Mouse (Mus musculus): ENCODE data around the gene Olfr711. TPM values are rescaled to one million over a fixed set of nuclear protein-coding genes. Genes with fewer than 3 reads are reported as not detected.
"Not testable (repeated sequence)": the region's sequence is repeated elsewhere in the genome, so short reads cannot be mapped to it uniquely, and the experiment has no call there.

Olfr711 gene
- not detected for total RNA-seq (2021)

DNA sequence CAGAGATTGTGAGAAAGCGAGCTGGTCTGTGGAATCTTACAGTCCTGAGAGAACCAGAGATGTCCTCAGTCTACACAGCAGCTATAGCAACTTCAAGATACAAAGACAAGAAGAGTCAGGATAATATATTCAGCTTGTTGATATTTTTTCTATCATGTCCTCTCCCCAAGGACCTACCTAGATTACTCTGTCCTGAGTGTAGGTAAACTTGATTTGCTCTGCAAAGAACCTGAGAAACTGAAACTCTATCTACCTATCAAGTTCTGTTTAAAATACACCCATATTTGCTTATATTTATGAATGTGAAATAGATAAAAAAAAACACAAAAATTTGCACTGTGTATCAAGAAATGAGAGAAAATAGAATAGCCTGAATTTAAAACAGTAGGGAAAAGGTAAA, at the start of gene Olfr711:
Gene Olfr711 (minus strand): TSS at position 101 of the 400 bp plus-strand sequence.
- intact Hi-C loops (cut with DNase I), result no loop called here
- DNase-seq (ENCODE audit: extremely low spot score in 1 of 2, low spot score in 2 of 2), result no peak

GRCm38 (mm10) chr7:107005972-107006371, 30.7 kb upstream of the Olfr711 start, which contains the start of gene Olfr2:
Olfr2 (minus strand) TSS chr7:107006072.
- DNase-seq (ENCODE audit: extremely low spot score in 1 of 2, low spot score in 2 of 2), result no peak
- intact Hi-C loops (cut with DNase I), result no loop called here

DNA sequence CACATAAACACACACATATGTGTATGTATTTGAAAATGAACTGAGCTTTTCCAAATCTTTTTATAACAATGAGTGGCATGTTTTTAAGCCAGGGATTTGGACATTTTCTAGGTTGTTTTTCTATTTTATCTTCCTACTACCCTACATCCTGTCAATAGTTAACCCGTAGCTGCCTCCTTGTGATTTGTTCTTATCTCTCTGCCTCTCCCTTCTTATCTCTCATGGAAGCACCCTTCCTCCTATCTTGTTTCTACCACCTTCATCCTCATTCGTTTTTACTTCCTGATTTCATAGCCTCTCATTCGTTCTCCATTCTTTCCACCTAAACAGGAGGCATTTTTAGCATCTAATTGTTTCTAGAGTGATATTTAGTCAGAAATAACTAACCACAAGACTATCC, 28.9 kb upstream of the Olfr711 start:
- intact Hi-C loops (cut with DNase I), result no loop called here
- DNase-seq (ENCODE audit: extremely low spot score in 1 of 2, low spot score in 2 of 2), result no peak

- no peak for DNase-seq (ENCODE audit: extremely low spot score in 1 of 2, low spot score in 2 of 2)
- intact Hi-C loops (cut with DNase I), result no loop called here
Observed at GRCm38 (mm10) chr7:107000798-107001197, 25.5 kb upstream of the Olfr711 start.

DNA sequence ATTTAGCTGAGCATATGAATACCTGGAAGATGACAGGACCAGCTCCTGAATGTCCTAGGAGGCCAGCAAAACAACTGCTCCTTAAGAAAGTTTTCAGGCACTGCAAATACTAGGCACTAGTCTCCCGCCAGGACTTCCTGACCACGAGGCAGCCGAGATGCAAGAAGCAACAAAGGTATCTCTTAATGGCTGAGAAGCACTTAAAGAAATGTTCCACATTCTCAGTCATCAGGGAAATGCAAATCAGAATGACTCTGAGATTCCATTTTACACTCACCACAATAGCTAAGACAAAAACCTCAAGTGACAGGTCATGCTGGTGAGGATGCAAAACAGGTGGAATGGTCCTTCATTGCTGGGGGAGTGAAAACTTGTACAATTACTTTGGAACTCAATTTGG, 10.0 kb upstream of the Olfr711 start:
- DNase-seq (ENCODE audit: extremely low spot score in 1 of 2, low spot score in 2 of 2), result no peak
- intact Hi-C loops (cut with DNase I), result no loop called here

GRCm38 (mm10) chr7:106967503-106967902, 7.8 kb downstream of the Olfr711 start:
- DNase-seq (ENCODE audit: extremely low spot score in 1 of 2, low spot score in 2 of 2); intact Hi-C loops (cut with DNase I): not testable (repeated sequence)

GRCm38 (mm10) chr7:106963837-106964236, 11.4 kb downstream of the Olfr711 start, which contains the start of gene Olfr6:
Olfr6 (minus strand) TSS chr7:106963937.
- intact Hi-C loops (cut with DNase I), result no loop called here
- DNase-seq (ENCODE audit: extremely low spot score in 1 of 2, low spot score in 2 of 2), result no peak

GRCm38 (mm10) chr7:106948212-106948611, 27.0 kb downstream of the Olfr711 start, which contains the start of gene Olfr710:
Olfr710 (minus strand) TSS chr7:106948312.
- no peak for DNase-seq (ENCODE audit: extremely low spot score in 1 of 2, low spot score in 2 of 2)
- intact Hi-C loops (cut with DNase I), result no loop called here

GRCm38 (mm10) chr7:106932119-106932518, 43.1 kb downstream of the Olfr711 start, which contains the start of gene Olfr709-ps1:
Olfr709-ps1 (minus strand) TSS chr7:106932219.
- no peak for DNase-seq (ENCODE audit: extremely low spot score in 1 of 2, low spot score in 2 of 2)
- intact Hi-C loops (cut with DNase I), result no loop called here

DNA sequence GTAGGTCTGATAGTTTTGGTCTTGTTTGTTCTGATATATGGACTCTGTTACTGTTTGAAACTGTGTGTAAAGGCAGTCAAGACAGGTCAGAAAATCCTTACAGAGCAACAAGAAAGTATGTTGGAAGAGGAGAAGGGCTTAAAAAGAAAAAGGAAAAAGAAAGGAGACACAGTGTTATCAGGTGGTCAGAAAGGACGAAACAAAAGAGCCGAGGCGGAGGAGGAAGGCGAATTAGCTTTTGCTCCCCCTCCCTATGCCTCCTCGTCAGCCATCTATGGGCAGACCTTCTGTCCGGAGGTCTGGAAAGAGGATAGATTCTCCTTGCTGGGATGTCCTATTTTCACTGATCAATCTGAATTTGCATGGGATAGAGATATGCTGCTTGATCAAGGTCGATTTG, 54.3 kb downstream of the Olfr711 start:
- intact Hi-C loops (cut with DNase I), result not testable (repeated sequence)
- DNase-seq (ENCODE audit: extremely low spot score in 1 of 2, low spot score in 2 of 2), result peak in 1 of 2 experiments; percentile 21

Other genes with a start within 250 kb of the Olfr711 start
- not detected for gene Olfr697, start 233.0 kb downstream of the Olfr711 start, total RNA-seq (2021)
- gene Olfr698, start 220.1 kb downstream of the Olfr711 start, total RNA-seq (2021), result not detected
- gene Olfr699, start 182.3 kb downstream of the Olfr711 start, total RNA-seq (2021), result not detected
- gene Olfr700, start 166.6 kb downstream of the Olfr711 start, total RNA-seq (2021), result not detected
- not detected for gene Olfr701, start 161.3 kb downstream of the Olfr711 start, total RNA-seq (2021)
- not detected for gene Olfr702, start 141.6 kb downstream of the Olfr711 start, total RNA-seq (2021)
- gene Olfr703, start 132.1 kb downstream of the Olfr711 start, total RNA-seq (2021), result not detected
- not detected for gene Olfr704, start 112.3 kb downstream of the Olfr711 start, total RNA-seq (2021)
- not detected for gene Olfr705, start 98.6 kb downstream of the Olfr711 start, total RNA-seq (2021)
- not detected for gene Olfr706, start 87.3 kb downstream of the Olfr711 start, total RNA-seq (2021)
- not detected for gene Olfr707, start 74.2 kb downstream of the Olfr711 start, total RNA-seq (2021)
- not detected for gene Olfr1532-ps1, start 67.5 kb downstream of the Olfr711 start, total RNA-seq (2021)
- not detected for gene Olfr709-ps1, start 43.2 kb downstream of the Olfr711 start, total RNA-seq (2021)
- not detected for gene Olfr710, start 27.1 kb downstream of the Olfr711 start, total RNA-seq (2021)
- not detected for gene Olfr6, start 11.5 kb downstream of the Olfr711 start, total RNA-seq (2021)
- gene Olfr2, start 30.6 kb upstream of the Olfr711 start, total RNA-seq (2021), result not detected
- not detected for gene Olfr713, start 55.7 kb upstream of the Olfr711 start, total RNA-seq (2021)
- gene Olfr714, start 95.5 kb upstream of the Olfr711 start, total RNA-seq (2021), result not detected
- gene Olfr17, start 117.8 kb upstream of the Olfr711 start, total RNA-seq (2021), result not detected
- not detected for gene Olfr715b, start 134.9 kb upstream of the Olfr711 start, total RNA-seq (2021)
- gene Olfr715, start 155.6 kb upstream of the Olfr711 start, total RNA-seq (2021), result not detected
- gene Olfr716, start 162.9 kb upstream of the Olfr711 start, total RNA-seq (2021), result not detected
- not detected for gene Nlrp14, start 191.5 kb upstream of the Olfr711 start, total RNA-seq (2021)
- not detected for gene Rbmxl2, start 234.0 kb upstream of the Olfr711 start, total RNA-seq (2021)